Mouse (Mus musculus): Measurements from ENCODE around the gene Gm13288.
"Not testable (repeated sequence)": the region's sequence is repeated elsewhere in the genome, so short reads cannot be mapped to it uniquely, and the experiment has no call there.

GRCm38 (mm10) chr4:88799365-88799764 is 6.0 kb upstream of the Gm13288 start, which contains the start of gene Gm13285:
- TF ChIP-seq CTCF, POLR2A (IDR thresholded peaks at IDR 0.05; ENCODE audit: insufficient read depth, low read depth, low read length): not testable (repeated sequence)
